Mouse (Mus musculus) heart, postnatal 10 days (tissue): ENCODE results near the gene Lztr1. TPM values are rescaled to one million over a fixed set of nuclear protein-coding genes. Genes with fewer than 3 reads are reported as not detected.
"Not testable (repeated sequence)": the region's sequence is repeated elsewhere in the genome, so short reads cannot be mapped to it uniquely, and the experiment has no call there.

Source experiments
- DNase-seq, 2 experiments: peaks; one replicate each; pipeline ENCODE4 v3.0.0; 2021
- intact Hi-C: fragments of 180-260 bp; cut with DNase I; formaldehyde crosslinking; loops from one replicate; pipeline ENCODE4 v1.15.1; 2025
- total RNA-seq, 2 experiments: library from RNA; stranded (reverse); gene quantifications; 2 replicates each; pipeline ENCODE4 v1.2.3; 2021

Gene Lztr1
- total RNA-seq, 2 experiments from 2014 or later = 38.0 to 41.8 TPM

- intact Hi-C loops = no loop called here
- DNase-seq = peak; percentile 22 to 36
These were observed 45.6 kb downstream of the Lztr1 start for GRCm38 (mm10) chr16:17553910-17554685.

GRCm38 (mm10) chr16:17554702-17555101 lies 46.2 kb downstream of the Lztr1 start:
- intact Hi-C loops = not testable (repeated sequence)

GRCm38 (mm10) chr16:17556180-17556579 lies 47.7 kb downstream of the Lztr1 start:
- no peak for DNase-seq
- intact Hi-C loops = loop anchor here (2.0 kb wide), 1 partner anchor 171 kb away; no protein-coding TSS in a partner anchor

More at GRCm38 (mm10) chr16:17554702-17555101, 46.2 kb downstream of the Lztr1 start:
- not testable (repeated sequence) for DNase-seq

- intact Hi-C loops = loop anchor here (2.0 kb wide), 1 partner anchor 170 kb away; no protein-coding TSS in a partner anchor
- DNase-seq = no peak
These were observed 48.4 kb downstream of the Lztr1 start for GRCm38 (mm10) chr16:17556907-17557306.

DNA sequence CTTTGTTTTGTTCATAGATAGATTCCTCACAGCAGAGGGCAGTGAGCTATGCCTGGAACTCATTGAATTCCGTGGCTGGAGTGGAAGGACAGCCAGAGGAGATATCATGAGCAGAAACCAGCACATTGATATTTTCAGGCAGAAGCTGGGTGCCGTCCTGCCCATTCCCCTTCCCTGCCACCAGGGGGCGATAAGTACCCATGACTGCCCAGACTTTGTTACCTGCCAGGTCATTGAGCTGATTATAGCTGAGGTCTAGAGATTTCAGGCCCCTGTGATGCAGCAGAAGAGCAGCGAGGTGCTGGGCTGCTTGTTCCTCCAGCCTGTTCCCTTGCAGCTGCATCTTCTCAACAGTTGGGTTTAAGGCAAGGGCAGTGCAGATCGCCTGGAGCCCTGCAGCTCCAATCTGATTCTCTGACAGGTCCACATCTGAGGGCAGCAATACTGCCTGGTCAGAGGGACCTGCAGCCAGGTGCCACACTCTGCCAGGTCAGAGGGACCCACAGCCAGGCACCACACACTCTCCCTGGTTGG lies 49.5 kb downstream of the Lztr1 start:
- intact Hi-C loops = loop anchor here (2.0 kb wide), 2 partner anchors 59 to 169 kb away; no protein-coding TSS in a partner anchor
- DNase-seq = peak; percentile 78 to 85

DNA sequence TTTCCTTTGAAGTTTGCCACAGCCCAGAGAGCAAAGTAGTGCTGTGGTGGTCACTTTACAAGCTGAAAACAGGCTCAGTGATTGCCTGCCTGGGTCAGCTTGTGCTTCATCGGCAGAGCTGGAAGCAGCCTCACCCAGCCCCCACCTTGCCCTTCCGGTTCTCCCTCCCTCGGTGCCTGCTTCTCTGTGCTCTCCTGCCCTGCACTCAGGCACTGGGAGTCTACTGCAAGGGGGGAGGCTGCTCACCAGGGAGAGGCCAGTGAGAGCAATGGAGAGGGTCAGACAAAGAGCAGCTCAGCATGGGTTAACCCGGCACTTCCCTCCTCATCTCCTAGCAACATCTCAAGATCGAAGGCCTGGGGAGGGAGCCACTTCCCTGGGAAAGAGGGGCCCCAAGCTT lies 50.3 kb downstream of the Lztr1 start:
- no peak for DNase-seq
- intact Hi-C loops = loop anchor here (2.0 kb wide), 1 partner anchor 58 kb away; no protein-coding TSS in a partner anchor

DNA sequence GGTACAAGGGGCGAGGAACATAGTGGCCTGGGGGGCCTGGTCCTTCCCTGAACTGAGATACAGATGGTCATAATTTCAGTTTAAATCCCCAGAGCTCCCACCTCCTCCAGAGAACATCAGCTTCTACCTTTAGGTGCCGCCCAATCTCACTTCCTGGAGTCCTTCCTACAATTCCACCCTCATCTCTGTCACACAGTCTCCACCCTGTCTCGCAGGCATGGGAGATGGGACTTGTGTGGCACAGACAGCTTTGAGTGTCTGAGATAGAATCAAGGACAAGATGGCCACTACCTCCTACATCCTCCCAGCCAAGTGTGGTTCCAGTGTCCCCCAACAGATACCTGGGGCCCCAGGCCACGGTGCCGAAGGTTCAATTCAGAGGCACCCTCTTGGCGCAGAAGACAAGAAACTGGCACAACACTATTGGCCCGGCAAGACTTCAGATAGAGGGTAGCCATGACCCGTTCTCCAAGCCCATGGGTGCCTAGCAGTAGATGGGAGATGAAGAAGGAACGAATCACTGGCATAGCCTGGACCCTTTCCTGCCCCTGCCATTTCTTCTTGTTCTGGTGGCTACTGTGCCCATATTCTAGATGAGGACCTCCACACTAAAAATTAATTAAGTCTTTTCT lies 51.0 kb downstream of the Lztr1 start:
- no peak for DNase-seq
- intact Hi-C loops = loop anchor here (2.0 kb wide), 1 partner anchor 57 kb away; no protein-coding TSS in a partner anchor

DNA sequence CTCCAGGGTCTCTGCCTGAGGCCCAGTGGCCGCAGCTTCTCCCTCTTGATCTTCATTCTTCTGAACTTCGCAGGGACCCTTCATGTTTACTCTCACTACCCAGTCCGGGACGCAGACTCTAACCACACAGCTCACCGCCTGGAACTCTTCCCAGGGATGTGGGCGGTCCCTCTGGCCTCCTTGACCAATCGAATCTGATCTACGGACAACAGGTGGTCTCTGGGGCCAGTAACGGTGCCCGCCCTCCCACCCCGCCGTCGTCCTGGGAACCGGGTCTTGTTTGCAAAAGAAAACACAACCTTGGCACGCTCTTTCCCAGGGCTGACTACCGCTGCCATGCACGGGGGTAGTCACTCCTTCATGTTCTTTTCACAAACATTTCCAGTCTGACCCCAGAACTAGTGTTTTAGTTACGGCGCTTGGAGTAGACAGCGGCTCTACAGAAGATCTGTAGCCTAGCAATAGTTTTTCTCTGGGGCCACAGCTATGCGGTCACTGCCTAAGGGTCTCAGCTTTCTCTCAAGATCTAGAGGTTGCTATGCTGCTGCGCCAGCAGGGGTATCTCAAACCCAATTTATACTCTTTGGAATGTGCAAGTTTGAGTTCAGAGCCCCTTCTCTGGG lies 52.8 kb downstream of the Lztr1 start, which contains the start of gene Lrrc74b:
Lrrc74b (minus strand) TSS at position 120 of the 623 bp plus-strand sequence.
- intact Hi-C loops = no loop called here
- DNase-seq = peak; percentile 73 to 81

DNA sequence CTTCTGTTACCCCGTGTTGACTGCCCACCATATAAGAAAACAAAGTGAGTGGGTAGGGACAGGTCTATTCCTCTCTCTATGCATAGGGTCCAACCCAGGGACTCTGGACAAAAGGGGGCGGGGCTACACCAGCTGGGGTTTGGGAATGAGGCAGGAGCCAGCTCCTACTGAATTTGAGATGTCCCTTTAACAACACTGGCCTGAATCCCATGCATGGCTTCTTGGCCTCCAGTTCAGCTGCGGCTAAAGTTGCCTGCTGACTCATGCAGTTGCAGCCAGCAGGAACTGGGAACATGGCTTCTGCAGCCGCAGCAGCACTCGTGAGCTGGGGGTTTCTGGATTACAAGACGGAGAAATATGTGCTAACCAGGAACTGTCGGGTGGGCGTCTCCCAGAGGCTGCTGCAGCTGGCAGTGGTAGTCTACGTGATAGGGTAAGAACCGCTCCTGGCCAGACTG lies 53.3 kb downstream of the Lztr1 start, which contains the start of gene P2rx6:
P2rx6 (plus strand) TSS at position 135 of the 458 bp plus-strand sequence.
- intact Hi-C loops = no loop called here

DNA sequence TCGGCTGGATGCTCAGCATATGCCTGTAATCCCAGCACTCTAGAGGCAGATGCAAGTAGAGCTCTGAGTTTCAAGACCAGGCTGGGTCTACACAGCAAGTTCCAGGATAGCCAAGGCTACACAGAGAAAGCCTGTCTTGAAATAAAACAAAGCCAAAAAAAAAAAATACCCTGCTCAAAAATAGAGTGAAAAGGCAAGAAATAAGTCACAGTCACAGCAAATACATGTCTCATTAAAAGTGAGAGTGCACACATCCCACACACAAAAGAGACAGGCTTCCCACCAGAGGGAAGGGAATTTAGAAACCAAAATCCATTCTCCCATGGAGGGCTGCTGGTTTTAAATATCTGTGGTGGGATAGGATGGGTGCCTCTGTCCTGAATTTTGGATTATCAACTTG lies 55.1 kb downstream of the Lztr1 start:
- no peak for DNase-seq
- intact Hi-C loops = no loop called here

More for the DNA sequence above, 53.3 kb downstream of the Lztr1 start, which contains the start of gene P2rx6:
- DNase-seq = peak; percentile 76 to 82

- intact Hi-C loops = no loop called here
These were observed 55.7 kb downstream of the Lztr1 start for GRCm38 (mm10) chr16:17564221-17564620.

GRCm38 (mm10) chr16:17564771-17565170 lies 56.3 kb downstream of the Lztr1 start:
- intact Hi-C loops = no loop called here
- no peak for DNase-seq

More at GRCm38 (mm10) chr16:17564221-17564620, 55.7 kb downstream of the Lztr1 start:
- no peak for DNase-seq

GRCm38 (mm10) chr16:17566186-17566585 lies 57.7 kb downstream of the Lztr1 start:
- intact Hi-C loops = no loop called here
- DNase-seq = no peak

Other genes starting within 250 kb of the Lztr1 start
- gene Tmem191c, start 232.6 kb upstream of the Lztr1 start, total RNA-seq = 1 to 10 TPM; 5.0 to 5.5 TPM
- 1 to 10 TPM; 2.8 to 3.0 TPM for gene Serpind1, start 177.3 kb upstream of the Lztr1 start, total RNA-seq
- gene Snap29, start 102.7 kb upstream of the Lztr1 start, total RNA-seq = 10 to 100 TPM; 16.2 to 17.3 TPM
- 10 to 100 TPM; 55.3 to 56.7 TPM for gene Pi4ka, start 102.4 kb upstream of the Lztr1 start, total RNA-seq
- 10 to 100 TPM; 27.9 to 33.8 TPM for gene Crkl, start 56.7 kb upstream of the Lztr1 start, total RNA-seq
- under 1 TPM; 0.34 to 0.45 TPM for gene Aifm3, start 19.1 kb upstream of the Lztr1 start, total RNA-seq
- gene Thap7, start 22.4 kb downstream of the Lztr1 start, total RNA-seq = 10 to 100 TPM; 17.8 to 20.0 TPM
- under 1 TPM in 1 of 2 experiments, not detected in 1; 0.30 TPM for gene Lrrc74b, start 52.6 kb downstream of the Lztr1 start, total RNA-seq
- gene P2rx6, start 53.2 kb downstream of the Lztr1 start, total RNA-seq = under 1 TPM; 0.45 to 0.69 TPM
- gene Slc7a4, start 74.5 kb downstream of the Lztr1 start, total RNA-seq = 1 to 10 TPM; 2.4 to 3.9 TPM
- gene Smpd4, start 110.7 kb downstream of the Lztr1 start, total RNA-seq = 10 to 100 TPM; 29.8 to 31.9 TPM
- 1 to 10 TPM in 1 of 2 experiments, under 1 TPM in 1; 0.74 to 1.0 TPM for gene Ccdc74a, start 137.8 kb downstream of the Lztr1 start, total RNA-seq
- 10 to 100 TPM; 34.7 to 39.1 TPM for gene Med15, start 224.2 kb downstream of the Lztr1 start, total RNA-seq